In genomic region chr6:15321551-15321974, GRCm38 (mm10) we compare ENCODE assay signal across 14 mouse cellular contexts.
DNase-seq lines count a peak whose midpoint lies in the region; ATAC-seq and TF ChIP-seq lines count a peak whose summit lies in the region.
"Had no signal": no experiment of that assay in that cellular context is flagged by ENCODE, and none has a peak within 500 bp of the region (broad histone marks: within the 10 kb centered on the region; RNA-seq: fewer than 3 reads in every experiment).

No protein-coding gene starts in this region.

- peak; percentile 69 for ATAC-seq in forebrain, embryonic 16.5 days
- ATAC-seq in forebrain, postnatal 0 days, result no peak; the same call in 1 of the 2 replicates
- ATAC-seq in midbrain, embryonic 14.5 days (ENCODE audit: low FRiP score, low TSS enrichment), result no peak
- no peak for ATAC-seq in midbrain, embryonic 11.5 days (ENCODE audit: low FRiP score)
- peak; percentile 58 for ATAC-seq in heart, postnatal 0 days (ENCODE audit: insufficient read depth, low read depth)
- ATAC-seq in stomach, embryonic 16.5 days (ENCODE audit: insufficient read depth, low FRiP score), result peak; percentile 73; the same call in 1 of the 2 replicates
- ATAC-seq: midbrain, embryonic 16.5 days had no signal

- H3K9ac ChIP-seq in forebrain, embryonic 16.5 days (replicated peaks; ENCODE audit: low read depth, low read length), result no peak overlapping the region
- no peak overlapping the region for H3K9ac ChIP-seq in forebrain, postnatal 0 days
- no peak overlapping the region for H3K9ac ChIP-seq in midbrain, embryonic 14.5 days (replicated peaks; ENCODE audit: low read length)
- no peak overlapping the region for H3K9ac ChIP-seq in midbrain, embryonic 11.5 days (ENCODE audit: low read length)
- no peak overlapping the region for H3K9ac ChIP-seq in heart, postnatal 0 days (replicated peaks; ENCODE audit: low read depth, low read length)
- no peak overlapping the region for H3K9ac ChIP-seq in stomach, embryonic 16.5 days (ENCODE audit: low read length)
- H3K9ac ChIP-seq: hindbrain, embryonic 14.5 days had no signal

- no peaks in the 10 kb centered on the region for H3K27me3 ChIP-seq in forebrain, embryonic 16.5 days (replicated peaks; ENCODE audit: control insufficient read depth, insufficient read depth, low read length)
- H3K27me3 ChIP-seq in forebrain, postnatal 0 days (ENCODE audit: insufficient read depth, low read length), result no peaks in the 10 kb centered on the region
- no peaks in the 10 kb centered on the region for H3K27me3 ChIP-seq in midbrain, embryonic 14.5 days (ENCODE audit: control insufficient read depth, insufficient read depth, low read length)
- H3K27me3 ChIP-seq in midbrain, embryonic 11.5 days (ENCODE audit: control insufficient read depth, insufficient read depth, low read length), result no peaks in the 10 kb centered on the region
- H3K27me3 ChIP-seq in heart, postnatal 0 days (ENCODE audit: control insufficient read depth, insufficient read depth, low read length), result no peaks in the 10 kb centered on the region
- H3K27me3 ChIP-seq in stomach, embryonic 16.5 days (ENCODE audit: control insufficient read depth, insufficient read depth, low read length), result no peaks in the 10 kb centered on the region
- H3K27me3 ChIP-seq: CH12.LX had no signal

- WGBS in forebrain, embryonic 16.5 days, result 29% methylated on average over 2 of the region's 2 CpGs
- WGBS in forebrain, postnatal 0 days, result 22% methylated on average over 2 of the region's 2 CpGs
- 78% methylated on average over 2 of the region's 2 CpGs for WGBS in midbrain, embryonic 14.5 days
- 64% methylated on average over 2 of the region's 2 CpGs for WGBS in midbrain, embryonic 11.5 days
- WGBS in heart, postnatal 0 days, result 17% methylated on average over 2 of the region's 2 CpGs
- WGBS in stomach, embryonic 16.5 days, result 19% methylated on average over 2 of the region's 2 CpGs

- H3K4me2 ChIP-seq in forebrain, embryonic 16.5 days (ENCODE audit: low read length), result no peak overlapping the region
- H3K4me2 ChIP-seq in forebrain, postnatal 0 days (ENCODE audit: low read depth), result no peak overlapping the region
- H3K4me2 ChIP-seq in midbrain, embryonic 14.5 days (ENCODE audit: low read length), result no peak overlapping the region
- H3K4me2 ChIP-seq in midbrain, embryonic 11.5 days, result no peak overlapping the region
- no peak overlapping the region; the same call in 1 of the 2 replicates for H3K4me2 ChIP-seq in heart, postnatal 0 days (ENCODE audit: low read depth, low read length)
- H3K4me2 ChIP-seq in stomach, embryonic 16.5 days (ENCODE audit: low read depth, low read length), result no peak overlapping the region
- H3K4me2 ChIP-seq: hindbrain, embryonic 14.5 days had no signal

- no peak for TF ChIP-seq CTCF in forebrain, postnatal 0 days (IDR thresholded peaks at IDR 0.05; ENCODE audit: low read depth)
- peak; percentile 18; the same call in 1 of the 2 replicates for TF ChIP-seq CTCF in heart, postnatal 0 days (IDR thresholded peaks at IDR 0.05; ENCODE audit: low read depth)

- H3K36me3 ChIP-seq in forebrain, embryonic 16.5 days (ENCODE audit: control insufficient read depth, insufficient read depth), result no peaks in the 10 kb centered on the region
- no peaks in the 10 kb centered on the region for H3K36me3 ChIP-seq in forebrain, postnatal 0 days (ENCODE audit: insufficient read depth)
- no peaks in the 10 kb centered on the region for H3K36me3 ChIP-seq in midbrain, embryonic 14.5 days (ENCODE audit: control insufficient read depth, insufficient read depth, low read length)
- H3K36me3 ChIP-seq in midbrain, embryonic 11.5 days (ENCODE audit: control insufficient read depth, insufficient read depth, low read length), result no peaks in the 10 kb centered on the region
- no peaks in the 10 kb centered on the region for H3K36me3 ChIP-seq in heart, postnatal 0 days (replicated peaks; ENCODE audit: control insufficient read depth, insufficient read depth, low read length)
- H3K36me3 ChIP-seq in stomach, embryonic 16.5 days (ENCODE audit: control insufficient read depth, insufficient read depth, low read length), result no peaks in the 10 kb centered on the region

- TF ChIP-seq EP300 in heart, postnatal 0 days (IDR thresholded peaks at IDR 0.05; ENCODE audit: low read depth), result no peak

- no peaks in the 10 kb centered on the region for H3K9me3 ChIP-seq in forebrain, embryonic 16.5 days (ENCODE audit: control insufficient read depth, low read length)
- H3K9me3 ChIP-seq in forebrain, postnatal 0 days (ENCODE audit: low read length), result no peaks in the 10 kb centered on the region
- no peaks in the 10 kb centered on the region for H3K9me3 ChIP-seq in midbrain, embryonic 14.5 days (ENCODE audit: control insufficient read depth, low read length)
- H3K9me3 ChIP-seq in midbrain, embryonic 11.5 days (ENCODE audit: control insufficient read depth, low read length), result no peaks in the 10 kb centered on the region
- no peaks in the 10 kb centered on the region for H3K9me3 ChIP-seq in heart, postnatal 0 days (replicated peaks; ENCODE audit: control insufficient read depth, low read length)
- no peaks in the 10 kb centered on the region for H3K9me3 ChIP-seq in stomach, embryonic 16.5 days (replicated peaks; ENCODE audit: control insufficient read depth, low read length)

- no peak for DNase-seq in forebrain, postnatal 0 days
- DNase-seq in midbrain, embryonic 14.5 days, result peak; percentile 7
- DNase-seq in midbrain, embryonic 11.5 days (ENCODE audit: low spot score, missing footprints), result no peak
- peak; percentile 52 for DNase-seq in heart, postnatal 0 days (ENCODE audit: low spot score)
- DNase-seq in T-cell, adult 2 months (ENCODE audit: low spot score), result no peak
- DNase-seq in kidney, postnatal 25 days, result no peak
- DNase-seq: cerebellum, adult 11 months; left cerebral cortex, postnatal 4 days; thymus, postnatal 36 days had no signal

- peaks cover 9% of the 10 kb centered on the region for H3K4me1 ChIP-seq in forebrain, embryonic 16.5 days (replicated peaks; ENCODE audit: control insufficient read depth, insufficient read depth, low read length)
- peaks cover 3% of the 10 kb centered on the region; the same call in 1 of the 2 replicates for H3K4me1 ChIP-seq in forebrain, postnatal 0 days (ENCODE audit: insufficient read depth)
- H3K4me1 ChIP-seq in midbrain, embryonic 14.5 days (ENCODE audit: control insufficient read depth, insufficient read depth, low read length), result 0 out of 2 replicates have a peak, but pooled peaks cover 2% of the 10 kb centered on the region
- no peaks in the 10 kb centered on the region for H3K4me1 ChIP-seq in midbrain, embryonic 11.5 days (ENCODE audit: control insufficient read depth, insufficient read depth, low read length)
- H3K4me1 ChIP-seq in heart, postnatal 0 days (ENCODE audit: control insufficient read depth, insufficient read depth), result no peaks in the 10 kb centered on the region
- H3K4me1 ChIP-seq in stomach, embryonic 16.5 days (ENCODE audit: control insufficient read depth, insufficient read depth, low read length), result peaks cover 4% of the 10 kb centered on the region; the same call in 1 of the 2 replicates

- H3K4me3 ChIP-seq in forebrain, embryonic 16.5 days (replicated peaks; ENCODE audit: low read length), result no peak overlapping the region
- H3K4me3 ChIP-seq in forebrain, postnatal 0 days (ENCODE audit: low read depth, low read length), result no peak overlapping the region
- H3K4me3 ChIP-seq in midbrain, embryonic 14.5 days (replicated peaks; ENCODE audit: low read depth, low read length), result no peak overlapping the region
- no peak overlapping the region for H3K4me3 ChIP-seq in midbrain, embryonic 11.5 days (ENCODE audit: low read depth, low read length)
- H3K4me3 ChIP-seq in heart, postnatal 0 days (ENCODE audit: low read depth, low read length), result no peak overlapping the region
- no peak overlapping the region for H3K4me3 ChIP-seq in stomach, embryonic 16.5 days (replicated peaks; ENCODE audit: low read length)

- no peak overlapping the region for H3K27ac ChIP-seq in forebrain, embryonic 16.5 days (ENCODE audit: low read length)
- no peak overlapping the region for H3K27ac ChIP-seq in forebrain, postnatal 0 days (ENCODE audit: low read depth, low read length)
- no peak overlapping the region for H3K27ac ChIP-seq in midbrain, embryonic 14.5 days (replicated peaks; ENCODE audit: low read depth, low read length)
- H3K27ac ChIP-seq in midbrain, embryonic 11.5 days (ENCODE audit: low read depth, low read length), result no peak overlapping the region
- H3K27ac ChIP-seq in heart, postnatal 0 days (ENCODE audit: low read depth), result 0 out of 2 replicates have a peak overlapping the region, but pooled peaks have one; percentile 18
- peak overlapping the region; percentile 62; the same call in 1 of the 2 replicates for H3K27ac ChIP-seq in stomach, embryonic 16.5 days (ENCODE audit: low read length)
- H3K27ac ChIP-seq: hindbrain, embryonic 14.5 days had no signal

Comparison
In these comparisons a context has a peak if more than half of its experiments do, and no peak if none do; other contexts are left out.
1. ATAC-seq: peak in forebrain, embryonic 16.5 days (single experiment), heart, postnatal 0 days (single experiment) and stomach, embryonic 16.5 days (single experiment); none in forebrain, postnatal 0 days (single experiment), midbrain, embryonic 14.5 days (single experiment) and midbrain, embryonic 11.5 days (single experiment).
2. DNase-seq: peak in midbrain, embryonic 14.5 days (single experiment) and heart, postnatal 0 days (single experiment); none in forebrain, postnatal 0 days (single experiment), midbrain, embryonic 11.5 days (single experiment), T-cell, adult 2 months (single experiment) and kidney, postnatal 25 days (0 of 2).
3. H3K27ac ChIP-seq: peak in heart, postnatal 0 days (single experiment) and stomach, embryonic 16.5 days (single experiment); none in forebrain, embryonic 16.5 days (single experiment), forebrain, postnatal 0 days (single experiment), midbrain, embryonic 14.5 days (single experiment) and midbrain, embryonic 11.5 days (single experiment).